Mouse (Mus musculus) cerebral cortex, adult 2 months (tissue): Measurements from ENCODE around the gene Snrpg.

Experiments used
- WGBS: fragments of 180-500 bp; shearing (Covaris S2); methylation state at CpG from one replicate; pipeline ENCODE4 v1.1.7; 2018; 5-methylcytosine and 5-hydroxymethylcytosine counted together

Snrpg gene

GRCm38 (mm10) chr6:86366853-86367249, 4.3 kb upstream of the Snrpg start:
- WGBS: 58% methylated on average over 2 of the region's 2 CpGs

- WGBS: 55% methylated on average over 5 of the region's 5 CpGs
Observed at GRCm38 (mm10) chr6:86368479-86368878, 2.6 kb upstream of the Snrpg start.

- WGBS: 54% methylated on average over 3 of the region's 3 CpGs
Observed at GRCm38 (mm10) chr6:86370093-86370713, 901 bp upstream of the Snrpg start.

GRCm38 (mm10) chr6:86371340-86371911, 322 bp downstream of the Snrpg start:
- under 1% methylated on average over 50 of the region's 50 CpGs for WGBS

GRCm38 (mm10) chr6:86371950-86372516, 929 bp downstream of the Snrpg start:
- 4% methylated on average over 12 of the region's 12 CpGs for WGBS

GRCm38 (mm10) chr6:86373556-86373955, 2.5 kb downstream of the Snrpg start:
- WGBS: 88% methylated on average over 6 of the region's 6 CpGs

- WGBS: 69% methylated on average over 3 of the region's 3 CpGs
Observed at GRCm38 (mm10) chr6:86378341-86378740, 7.2 kb downstream of the Snrpg start.

- WGBS: 70% methylated on average over 8 of the region's 8 CpGs
Observed at GRCm38 (mm10) chr6:86380112-86380511, 9.0 kb downstream of the Snrpg start.

GRCm38 (mm10) chr6:86383370-86383769, 12.3 kb downstream of the Snrpg start:
- 54% methylated on average over 16 of the region's 16 CpGs for WGBS

- WGBS: 71% methylated on average over 4 of the region's 4 CpGs
Observed at GRCm38 (mm10) chr6:86384692-86385091, 13.6 kb downstream of the Snrpg start.

GRCm38 (mm10) chr6:86385362-86386104, 14.4 kb downstream of the Snrpg start:
- 87% methylated on average over 5 of the region's 5 CpGs for WGBS

- 84% methylated on average over 12 of the region's 12 CpGs for WGBS
Observed at GRCm38 (mm10) chr6:86387313-86387712, 16.2 kb downstream of the Snrpg start.

- 88% methylated on average over 18 of the region's 18 CpGs for WGBS
Observed at GRCm38 (mm10) chr6:86388461-86388860, 17.4 kb downstream of the Snrpg start.

GRCm38 (mm10) chr6:86391326-86391725, 20.2 kb downstream of the Snrpg start:
- WGBS: 84% methylated on average over 5 of the region's 5 CpGs

- 100% methylated on average over 1 of the region's 1 CpGs for WGBS
Observed at GRCm38 (mm10) chr6:86393187-86393586, 22.1 kb downstream of the Snrpg start.

GRCm38 (mm10) chr6:86394078-86394720, 23.1 kb downstream of the Snrpg start:
- WGBS: 76% methylated on average over 17 of the region's 17 CpGs

GRCm38 (mm10) chr6:86395021-86395420, 23.9 kb downstream of the Snrpg start:
- WGBS: 67% methylated on average over 9 of the region's 9 CpGs

GRCm38 (mm10) chr6:86395969-86396368, 24.9 kb downstream of the Snrpg start:
- 6% methylated on average over 10 of the region's 10 CpGs for WGBS

- under 1% methylated on average over 51 of the region's 51 CpGs for WGBS
Observed at GRCm38 (mm10) chr6:86396581-86397256, 25.6 kb downstream of the Snrpg start, which contains the start of gene Pcyox1. Pcyox1 (minus strand) TSS chr6:86397154.

GRCm38 (mm10) chr6:86397257-86397980, 26.3 kb downstream of the Snrpg start:
- WGBS: under 1% methylated on average over 14 of the region's 14 CpGs

GRCm38 (mm10) chr6:86398986-86399385, 27.9 kb downstream of the Snrpg start:
- WGBS: 84% methylated on average over 2 of the region's 2 CpGs
